Mouse (Mus musculus) C2C12 (cell line): Measurements from ENCODE around the gene Fhit.

Source experiments
- CEBPB ChIP-seq: IDR thresholded peaks from one replicate; pipeline ENCODE4 v1.6.1; 2011; ENCODE audit warnings: low read depth, mild to moderate bottlenecking, control low read depth, moderate library complexity
- CTCF ChIP-seq: IDR thresholded peaks from one replicate; pipeline ENCODE4 v1.5.1; 2011; ENCODE audit not compliant: control insufficient read depth, insufficient read depth, insufficient read length
- USF1 ChIP-seq: IDR thresholded peaks from one replicate; pipeline ENCODE4 v1.6.1; 2011; ENCODE audit warnings: low read depth, mild to moderate bottlenecking, control low read depth, moderate library complexity

DNA sequence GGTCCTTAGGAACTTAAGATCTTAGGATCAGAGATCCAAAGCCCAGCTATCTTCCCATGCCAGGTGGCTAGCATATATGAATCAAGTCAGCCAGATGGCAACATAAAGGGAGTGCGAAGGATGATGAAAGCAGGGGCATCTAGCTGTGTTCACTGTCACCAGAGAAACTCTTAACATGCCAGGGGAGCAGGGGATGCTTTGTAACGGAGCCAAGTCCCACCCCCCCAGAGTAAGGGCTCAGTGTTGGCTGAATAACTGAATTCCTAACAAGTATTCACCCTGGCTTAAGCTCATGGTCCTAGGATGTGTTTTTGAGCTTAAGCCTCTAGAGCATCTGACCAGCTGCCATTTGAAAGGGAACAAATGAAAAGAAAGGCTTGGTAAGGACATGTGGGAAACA, 1139.5 kb downstream of the Fhit start:
- TF ChIP-seq CEBPB: no peak
- no peak for TF ChIP-seq USF1
- no peak for TF ChIP-seq CTCF
